Mouse (Mus musculus) Patski (cell line): ENCODE data around the gene Prkg2. TPM values are rescaled to one million over a fixed set of nuclear protein-coding genes. Genes with fewer than 3 reads are reported as not detected.
A peak's percentile ranks its signal among the peaks of the same experiment; 100 is the strongest.

Source experiments
- ATAC-seq: fragments of 100-300 bp; one replicate; pipeline ENCODE4 v1.8.0; 2021
- CTCF ChIA-PET: fragments of 350-600 bp; sonication (Branson Sonifier 250); formaldehyde crosslinking; loops from one replicate; lab custom pipeline; 2022; ENCODE audit warnings: inconsistent platforms; lab: Charles Lee
- POLR2A ChIA-PET: fragments of 350-600 bp; sonication (Branson Sonifier 250); formaldehyde crosslinking; loops from one replicate; lab custom pipeline; 2022; ENCODE audit warnings: antibody characterized with exemption, inconsistent platforms; lab: Charles Lee
- DNase-seq: peaks from one replicate; pipeline ENCODE4 v3.0.0-alpha.2; 2011; ENCODE audit warnings: low read depth, low spot score
- H3K27me3 ChIP-seq: fragments of 371-371 bp; one replicate; pipeline ENCODE4 v1.5.1; 2021
- CTCF ChIP-seq: fragments of 100-300 bp; IDR thresholded peaks from one replicate; pipeline ENCODE4 v1.5.1; 2021
- in situ Hi-C: fragments of 300-500 bp; cut with MboI; formaldehyde crosslinking; loops from 3 replicates; pipeline ENCODE4 v1.11.1; 2018; ENCODE audit warnings: low pct_unique_long_range_greater_than_20kb, mixed read lengths
- polyA plus RNA-seq: library from polyadenylated mRNA; unstranded; gene quantifications from one replicate; pipeline ENCODE4 v1.2.3, GENCODE M21; 2021

Gene Prkg2
- polyA plus RNA-seq, 1 experiment from 2014 or later: 7.6 TPM

DNA sequence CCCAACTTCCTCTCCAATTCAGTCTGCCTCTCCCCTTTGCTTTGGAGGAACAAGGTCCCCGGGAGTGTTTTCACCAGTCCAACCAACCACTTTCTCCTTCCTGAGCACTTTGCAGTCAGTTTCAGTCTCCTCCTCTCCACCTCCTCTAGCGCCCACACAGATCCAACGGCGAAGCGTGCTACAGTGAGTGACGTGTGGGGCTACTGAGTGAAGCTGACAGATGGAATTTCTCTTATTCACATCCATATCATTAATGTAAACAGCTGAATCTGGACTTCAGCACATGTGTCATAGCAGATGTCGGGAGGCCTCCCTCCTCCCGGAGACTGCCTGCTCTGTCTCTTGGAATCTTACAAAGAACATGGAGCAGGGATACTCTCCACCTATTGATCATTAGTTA, 101.2 kb downstream of the Prkg2 start:
- no peak for DNase-seq
- CTCF ChIA-PET: no interaction called here
- POLR2A ChIA-PET: no interaction called here
- ATAC-seq: no peak
- TF ChIP-seq CTCF: no peak
- no peaks in the 10 kb centered on the region for H3K27me3 ChIP-seq
- in situ Hi-C loops: no loop called here

GRCm38 (mm10) chr5:98922921-98923320, 114.2 kb downstream of the Prkg2 start:
- DNase-seq (no peak), ATAC-seq (no peak)
- POLR2A ChIA-PET: interaction anchor here (0.6 kb wide), 1 partner anchor 687 kb away, joined by 3 read pairs; no protein-coding TSS in a partner anchor
- H3K27me3 ChIP-seq: no peaks in the 10 kb centered on the region
- no peak for TF ChIP-seq CTCF
- in situ Hi-C loops: no loop called here
- CTCF ChIA-PET: interaction anchor here (1.2 kb wide), 1 partner anchor 236 kb away, joined by 3 read pairs; no protein-coding TSS in a partner anchor

GRCm38 (mm10) chr5:98921608-98922007, 115.5 kb downstream of the Prkg2 start:
- POLR2A ChIA-PET: no interaction called here
- CTCF ChIA-PET: interaction anchor here (1.2 kb wide), 1 partner anchor 238 kb away, joined by 3 read pairs; no protein-coding TSS in a partner anchor
- no peak for ATAC-seq
- no peak for DNase-seq
- TF ChIP-seq CTCF: no peak
- no peaks in the 10 kb centered on the region for H3K27me3 ChIP-seq
- in situ Hi-C loops: no loop called here

DNA sequence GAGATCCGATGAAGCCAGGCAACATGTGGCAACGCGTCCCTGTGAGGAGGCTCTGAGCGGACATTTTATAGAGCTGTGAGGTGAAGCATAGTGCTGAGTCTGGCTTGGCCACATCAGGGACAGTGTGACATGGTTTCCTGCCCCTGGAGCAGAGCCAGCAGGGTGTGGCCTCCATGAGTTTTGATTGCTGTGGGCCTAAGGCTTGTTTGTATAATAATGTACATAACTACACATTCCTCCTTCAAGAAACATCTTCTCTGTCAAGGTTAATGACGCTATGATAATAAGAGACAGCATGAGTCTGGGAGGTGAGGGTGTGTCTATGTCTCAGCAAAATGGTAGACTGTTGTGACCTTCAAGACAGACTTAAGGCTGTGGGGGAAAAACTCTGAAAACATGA, 118.4 kb downstream of the Prkg2 start:
- in situ Hi-C loops: no loop called here
- no peak for TF ChIP-seq CTCF
- ChIA-PET POLR2A (no interaction called here), CTCF (interaction anchor here (1.0 to 3.2 kb wide), 3 partner anchors 9 to 16 kb away, joined by 3 to 11 read pairs (median 7); no protein-coding TSS in a partner anchor)
- H3K27me3 ChIP-seq: no peaks in the 10 kb centered on the region
- ATAC-seq (no peak), DNase-seq (no peak)

DNA sequence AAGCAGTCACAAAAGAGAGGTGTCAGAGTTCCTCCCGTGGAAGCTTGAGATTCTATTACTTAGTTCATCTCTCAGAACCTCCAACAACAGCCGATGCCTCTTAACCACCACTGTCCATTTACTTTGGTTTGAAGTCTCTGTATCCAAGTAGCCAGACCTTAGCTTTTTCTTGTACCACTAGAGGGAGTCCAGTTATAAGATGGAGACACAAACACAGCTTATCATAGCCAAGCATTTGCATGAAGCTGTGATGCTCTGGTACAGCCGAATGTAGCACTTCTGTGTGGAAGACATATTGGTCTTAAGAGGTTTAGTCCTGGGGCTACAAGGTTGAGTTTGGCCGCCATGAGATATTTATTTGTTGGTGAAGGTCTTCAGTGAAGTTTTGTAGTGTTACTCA, 134.8 kb downstream of the Prkg2 start:
- ATAC-seq: peak; percentile 86
- DNase-seq: no peak
- in situ Hi-C loops: no loop called here
- ChIA-PET CTCF (interaction anchor here (0.7 to 2.4 kb wide), 16 partner anchors 8 to 552 kb away, joined by 3 to 14 read pairs (median 3); no protein-coding TSS in a partner anchor), POLR2A (no interaction called here)
- TF ChIP-seq CTCF: peak; percentile 72
- peaks cover 3% of the 10 kb centered on the region for H3K27me3 ChIP-seq

DNA sequence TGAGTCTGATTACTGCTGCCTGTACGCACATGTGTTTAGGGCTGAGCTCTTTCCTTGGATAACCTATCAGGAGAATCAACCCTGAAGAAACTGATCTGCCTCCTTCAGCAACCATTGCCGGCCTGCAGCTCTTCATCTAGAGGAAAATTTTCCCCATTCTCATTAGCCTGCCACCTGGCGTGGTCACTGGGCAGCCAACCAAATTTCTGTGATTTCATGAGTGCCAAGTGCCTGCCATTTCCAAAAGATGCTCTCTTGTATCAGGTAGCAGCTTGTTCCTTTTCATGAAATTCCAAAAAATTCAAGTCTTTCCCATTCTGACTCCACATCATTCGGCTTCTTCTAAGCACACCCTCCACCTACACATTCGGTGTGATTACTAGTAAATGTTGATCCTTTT, 136.2 kb downstream of the Prkg2 start:
- ATAC-seq: no peak

GRCm38 (mm10) chr5:98897946-98898345, 139.2 kb downstream of the Prkg2 start:
- ChIA-PET POLR2A (no interaction called here), CTCF (no interaction called here)
- TF ChIP-seq CTCF: no peak
- peaks cover 5% of the 10 kb centered on the region for H3K27me3 ChIP-seq
- DNase-seq: no peak
- in situ Hi-C loops: loop anchor here (10.0 kb wide), 1 partner anchor 257 kb away; no protein-coding TSS in a partner anchor
- ATAC-seq: no peak

More for the DNA sequence above, 136.2 kb downstream of the Prkg2 start:
- ChIA-PET CTCF (interaction anchor here (1.0 to 2.4 kb wide), 4 partner anchors 8 to 258 kb away, joined by 3 to 14 read pairs (median 4); no protein-coding TSS in a partner anchor), POLR2A (no interaction called here)
- no peaks in the 10 kb centered on the region for H3K27me3 ChIP-seq
- no peak for DNase-seq
- no peak for TF ChIP-seq CTCF
- in situ Hi-C loops: no loop called here

DNA sequence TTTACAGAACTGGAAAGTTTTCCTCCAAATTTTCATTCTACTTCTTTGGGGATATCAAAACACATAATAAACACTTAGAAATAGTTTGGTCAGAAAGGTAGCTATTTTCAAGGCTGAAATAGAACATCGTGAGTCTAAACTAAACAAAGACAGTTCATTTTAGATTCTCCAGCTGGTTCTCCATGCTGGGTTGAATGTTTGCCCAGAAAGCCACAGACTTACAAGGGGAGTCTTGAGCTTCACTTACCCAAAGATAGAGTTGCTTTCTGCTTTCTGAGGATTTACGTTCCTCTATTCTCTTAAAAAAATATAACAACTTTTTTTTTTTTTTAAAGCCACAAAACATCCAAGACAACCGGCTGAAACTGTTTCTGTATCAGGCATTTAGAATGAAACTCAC, 142.9 kb downstream of the Prkg2 start:
- CTCF ChIA-PET: interaction anchor here (1.0 to 1.1 kb wide), 2 partner anchors 8 to 16 kb away, joined by 5 read pairs; no protein-coding TSS in a partner anchor
- peaks cover 5% of the 10 kb centered on the region for H3K27me3 ChIP-seq
- TF ChIP-seq CTCF: no peak
- in situ Hi-C loops: loop anchor here (10.0 kb wide), 1 partner anchor 261 kb away; no protein-coding TSS in a partner anchor
- no peak for DNase-seq
- no peak for ATAC-seq
- POLR2A ChIA-PET: no interaction called here

DNA sequence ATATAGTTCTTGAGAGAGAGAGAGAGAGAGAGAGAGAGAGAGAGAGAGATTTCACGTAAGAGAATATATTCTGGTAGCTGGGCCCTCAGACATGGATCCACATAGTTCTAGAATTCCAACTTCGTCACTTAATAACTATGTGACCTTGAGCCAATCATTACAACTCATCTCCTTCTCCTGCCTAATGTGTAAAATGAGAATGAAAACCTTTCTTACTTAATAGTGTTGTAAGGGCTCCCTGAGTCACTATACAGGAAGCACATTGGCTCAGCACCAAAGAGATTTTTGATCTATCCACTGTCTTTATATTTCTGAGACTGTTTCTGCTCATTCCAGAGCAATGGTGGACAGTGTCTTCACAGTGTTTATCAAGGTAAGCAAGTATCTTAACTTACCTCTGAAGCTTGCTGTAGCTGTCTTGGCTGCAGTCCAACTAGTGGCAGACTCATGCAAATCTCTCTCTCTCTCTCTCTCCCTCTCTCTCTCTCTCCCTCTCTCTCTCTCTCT, 146.6 kb downstream of the Prkg2 start:
- ChIA-PET CTCF (interaction anchor here (0.8 to 3.3 kb wide), 6 partner anchors 12 to 560 kb away, joined by 3 to 15 read pairs (median 3); no protein-coding TSS in a partner anchor), POLR2A (no interaction called here)
- ATAC-seq (peak; percentile 62), DNase-seq (peak; percentile 28)
- peaks cover 5% of the 10 kb centered on the region for H3K27me3 ChIP-seq
- in situ Hi-C loops: loop anchor here (10.0 kb wide), 1 partner anchor 264 kb away; no protein-coding TSS in a partner anchor
- TF ChIP-seq CTCF: no peak

GRCm38 (mm10) chr5:98882096-98882495, 155.1 kb downstream of the Prkg2 start:
- TF ChIP-seq CTCF: no peak
- ATAC-seq: no peak
- POLR2A ChIA-PET: interaction anchor here (0.5 kb wide), 1 partner anchor 62 kb away, joined by 3 read pairs; no protein-coding TSS in a partner anchor
- CTCF ChIA-PET: interaction anchor here (0.8 to 2.2 kb wide), 5 partner anchors 10 to 539 kb away, joined by 3 to 4 read pairs (median 4); no protein-coding TSS in a partner anchor
- in situ Hi-C loops: loop anchor here (5.0 kb wide), 1 partner anchor 1760 kb away; no protein-coding TSS in a partner anchor
- DNase-seq: no peak
- H3K27me3 ChIP-seq: no peaks in the 10 kb centered on the region

Other genes with a start within 250 kb of the Prkg2 start
- 1.8 TPM for gene Bmp3, start 182.9 kb downstream of the Prkg2 start, polyA plus RNA-seq